ENCODE assay signal across 18 mouse cellular contexts in genomic region chr7:81687684-81688316, GRCm38 (mm10). TPM values are rescaled to one million over a fixed set of nuclear protein-coding genes. Genes with fewer than 3 reads are reported as not detected.
DNase-seq lines count a peak whose midpoint lies in the region; ATAC-seq and TF ChIP-seq lines count a peak whose summit lies in the region.
"Had no signal": no experiment of that assay in that cellular context is flagged by ENCODE, and none has a peak within 500 bp of the region (broad histone marks: within the 10 kb centered on the region; RNA-seq: fewer than 3 reads in every experiment).

No protein-coding gene starts in this region.

- no peak for DNase-seq in heart, adult 11 months
- no peak for DNase-seq in layer of hippocampus, adult 2 months (ENCODE audit: low spot score in 2 of 2)
- DNase-seq in layer of hippocampus, postnatal 14 days (ENCODE audit: low spot score in 2 of 2) = no peak
- DNase-seq in MEL (ENCODE audit: low read depth, low spot score) = no peak
- no peak for DNase-seq in kidney, postnatal 36 days
- DNase-seq in Muller cell, postnatal 12 days (ENCODE audit: inconsistent ontology term) = no peak
- DNase-seq: B cell, adult 2 months; cerebellum, adult 9-11 months; kidney, adult 2 months; kidney, postnatal 25 days; layer of hippocampus, adult 9-11 months; right cerebral cortex, postnatal 25 days; thymus, postnatal 25 days had no signal

- no peak for TF ChIP-seq EP300 in MEL (IDR thresholded peaks at IDR 0.05; ENCODE audit: low read depth in 1 of 2, low read length in 2 of 2)

- H3K27ac ChIP-seq in heart, embryonic 11.5 days (ENCODE audit: low read depth, low read length) = peak overlapping the region; percentile 57
- peak overlapping the region; percentile 5; the same call in 1 of the 2 replicates for H3K27ac ChIP-seq in layer of hippocampus, adult 2 months
- H3K27ac ChIP-seq in MEL (ENCODE audit: control insufficient read depth, low read depth, low read length) = no peak overlapping the region
- peak overlapping the region; percentile 98 for H3K27ac ChIP-seq in small intestine, adult 2 months (ENCODE audit: insufficient read depth, low read depth, low read length)
- H3K27ac ChIP-seq: forebrain, embryonic 12.5 days had no signal

- H3K4me3 ChIP-seq in heart, embryonic 11.5 days (ENCODE audit: low read depth, low read length) = no peak overlapping the region
- no peak overlapping the region for H3K4me3 ChIP-seq in layer of hippocampus, adult 2 months
- no peak overlapping the region for H3K4me3 ChIP-seq in MEL (ENCODE audit: control insufficient read depth in 1 of 2, insufficient read depth in 1 of 2, low read depth in 2 of 2, low read length in 2 of 2)
- H3K4me3 ChIP-seq in small intestine, adult 2 months (ENCODE audit: low read depth, low read length) = peak overlapping the region; percentile 42
- H3K4me3 ChIP-seq: forebrain, embryonic 12.5 days had no signal

- TF ChIP-seq POLR2A in MEL (IDR thresholded peaks at IDR 0.05; ENCODE audit: control insufficient read depth in 1 of 2, insufficient read depth in 1 of 2, low read depth in 1 of 2, low read length in 2 of 2, poor library complexity in 1 of 2) = no peak
- no peak for TF ChIP-seq POLR2A in small intestine, adult 2 months (IDR thresholded peaks at IDR 0.05; ENCODE audit: low read depth, low read length)

- peaks cover 69% of the 10 kb centered on the region for H3K4me1 ChIP-seq in heart, embryonic 11.5 days (ENCODE audit: control insufficient read depth, insufficient read depth, low read length)
- peaks cover 6 to 11% of the 10 kb centered on the region in 2 experiments for H3K4me1 ChIP-seq in MEL (ENCODE audit: control insufficient read depth in 1 of 2, insufficient read depth in 2 of 2, low read length in 2 of 2)
- H3K4me1 ChIP-seq in small intestine, adult 2 months (ENCODE audit: control insufficient read depth, insufficient read depth, insufficient read length, low read length) = peaks cover 40% of the 10 kb centered on the region; the same call in 1 of the 2 replicates

- no peak overlapping the region for H3K9ac ChIP-seq in heart, embryonic 11.5 days (ENCODE audit: low read depth, low read length)
- H3K9ac ChIP-seq in MEL (ENCODE audit: control insufficient read depth, low read depth, low read length, poor library complexity, severe bottlenecking) = no peak overlapping the region
- H3K9ac ChIP-seq: forebrain, embryonic 12.5 days had no signal

- no peaks in the 10 kb centered on the region for H3K79me2 ChIP-seq in MEL (ENCODE audit: control insufficient read depth, insufficient read depth, low read length, poor library complexity)

- no peaks in the 10 kb centered on the region for H3K36me3 ChIP-seq in heart, embryonic 11.5 days (ENCODE audit: control insufficient read depth, insufficient read depth, low read length)
- peaks cover 0 to 12% of the 10 kb centered on the region in 2 experiments; a peak in 2 of 4 replicates for H3K36me3 ChIP-seq in MEL (ENCODE audit: control insufficient read depth in 1 of 2, insufficient read depth in 2 of 2, low read length in 2 of 2)
- no peaks in the 10 kb centered on the region for H3K36me3 ChIP-seq in small intestine, adult 2 months (ENCODE audit: control insufficient read depth, insufficient read depth, low read length)
- H3K36me3 ChIP-seq: forebrain, embryonic 12.5 days had no signal

- H3K4me2 ChIP-seq in heart, embryonic 11.5 days = no peak overlapping the region
- H3K4me2 ChIP-seq: forebrain, embryonic 12.5 days had no signal

- no peaks in the 10 kb centered on the region for H3K9me3 ChIP-seq in heart, embryonic 11.5 days (replicated peaks; ENCODE audit: control insufficient read depth, low read length)
- H3K9me3 ChIP-seq in MEL (replicated peaks; ENCODE audit: insufficient read depth, low read length) = no peaks in the 10 kb centered on the region
- H3K9me3 ChIP-seq: forebrain, embryonic 12.5 days had no signal

- TF ChIP-seq RAD21 in MEL (IDR thresholded peaks at IDR 0.05; ENCODE audit: low read depth, low read length) = no peak

- H3K27me3 ChIP-seq in heart, embryonic 11.5 days (ENCODE audit: control insufficient read depth, insufficient read depth, low read length) = no peaks in the 10 kb centered on the region
- no peaks in the 10 kb centered on the region for H3K27me3 ChIP-seq in MEL (ENCODE audit: control insufficient read depth in 1 of 2, insufficient read depth in 2 of 2, low read length in 2 of 2)
- H3K27me3 ChIP-seq in small intestine, adult 2 months (ENCODE audit: control insufficient read depth, insufficient read depth, low read length) = no peaks in the 10 kb centered on the region
- H3K27me3 ChIP-seq: forebrain, embryonic 12.5 days had no signal

- 71% methylated on average over 6 of the region's 6 CpGs for WGBS in heart, embryonic 11.5 days (ENCODE audit: insufficient replicate concordance)
- 25% methylated on average over 6 of the region's 6 CpGs for WGBS in small intestine, adult 2 months

- no peak for ATAC-seq in heart, embryonic 11.5 days (replicated peaks; ENCODE audit: insufficient number of reproducible peaks, low FRiP score, low TSS enrichment)
- ATAC-seq: hindbrain, embryonic 16.5 days had no signal

- no peak for TF ChIP-seq CTCF in layer of hippocampus, adult 2 months (conservative IDR thresholded peaks at IDR 0.05)
- TF ChIP-seq CTCF in MEL (IDR thresholded peaks at IDR 0.05 in 2 of 3, conservative IDR thresholded peaks at IDR 0.05 in 1 of 3; ENCODE audit: control insufficient read depth in 1 of 3, insufficient read depth in 1 of 3, low read depth in 2 of 3, low read length in 3 of 3, poor library complexity in 1 of 3, severe bottlenecking in 1 of 3) = no peak
- TF ChIP-seq CTCF in small intestine, adult 2 months (IDR thresholded peaks at IDR 0.05; ENCODE audit: extremely low read depth, insufficient read length, insufficient replicate concordance, low read depth, low read length) = no peak

TF ChIP-seq in MEL, 35 proteins besides CTCF, POLR2A, EP300 and RAD21:
- TF ChIP-seq MYC (IDR thresholded peaks at IDR 0.05; ENCODE audit: low read depth, low read length) (no peak), ETS1 (IDR thresholded peaks at IDR 0.05; ENCODE audit: low read depth, low read length) (0 out of 2 replicates have a peak, but pooled peaks have one; percentile 18)
TF ChIP-seq in MEL: peak in this region for 1.

RNA-seq across cellular contexts. Expression of gene Homer2, which starts 19.5 kb away (rescaled TPM):
- 121 and 129 TPM in 2 replicates for polyA plus RNA-seq in heart, embryonic 11.5 days (2014; fragmentation: Nextera tagmentation; extraction: Ambion mirVana)
- 10 to 100 TPM; 90.4 to 92.1 TPM for total RNA-seq in layer of hippocampus, adult 2 months (2021)
- 100 to 1,000 TPM in 1 of 2 experiments, 10 to 100 TPM in 1; 96.9 to 104 TPM for total RNA-seq in layer of hippocampus, postnatal 14 days (2021)
- total RNA-seq in MEL (2012; rRNA removed) = 18.4 and 19.4 TPM in 2 replicates
- polyA plus RNA-seq in MEL (2012; ENCODE audit: insufficient read depth in 1 of 2, insufficient read length in 2 of 2, low read depth in 1 of 2, low replicate concordance in 2 of 2, missing spikeins in 1 of 2) = 10 to 100 TPM in 1 of 2 experiments, not detected in 1; 39.0 TPM
- 11.2 and 20.2 TPM in 2 replicates for polyA plus RNA-seq in small intestine, adult 2 months (2012; rRNA removed)
- total RNA-seq: neutrophil, adult 5-6 weeks had no signal
